Mouse (Mus musculus): Measurements from ENCODE around the gene Rpl18a.

DNA sequence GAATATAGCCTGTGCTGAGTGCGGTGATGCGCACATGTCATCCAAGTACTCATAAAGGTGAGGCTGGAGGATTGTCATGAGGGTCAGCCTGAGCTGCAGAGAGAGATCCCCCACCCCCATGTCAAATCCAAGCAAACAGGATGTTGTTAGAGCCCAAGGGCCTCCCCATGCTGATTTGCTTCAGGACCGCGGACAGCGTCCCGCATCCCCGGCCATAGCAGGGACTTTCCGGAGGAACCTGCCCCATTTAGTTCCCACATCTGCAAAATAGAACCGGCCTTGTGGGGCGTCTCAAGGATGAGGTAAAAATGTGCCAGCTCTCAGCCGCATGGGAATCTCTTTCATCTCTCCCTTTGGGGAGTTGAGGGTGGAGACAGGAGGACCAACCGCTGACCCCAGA is 11.6 kb downstream of the Rpl18a start:
- TF ChIP-seq POLR2A (IDR thresholded peaks at IDR 0.05; ENCODE audit: low read depth, low read length) (no peak), CTCF (IDR thresholded peaks at IDR 0.05; ENCODE audit: borderline replicate concordance, insufficient read depth, low read length) (no peak)
